Mouse (Mus musculus) embryo, embryonic 11 days (tissue): ENCODE measurements at regions not wholly inside any gene's neighbourhood (a gene's known extent, or its start where the extent isn't known, plus 50 kb on each side); places are given as distances from the start of the nearest gene placed in this dataset.
"Not testable (repeated sequence)": the region's sequence is repeated elsewhere in the genome, so short reads cannot be mapped to it uniquely, and the experiment has no call there.

Experiments
- DNase-seq: peaks from one replicate; pipeline ENCODE4 v3.0.0-alpha.2; 2015

GRCm38 (mm10) chr2:147307488-147308386, 54.0 kb upstream of the Pax1 start:
- peak; percentile 85 for DNase-seq

GRCm38 (mm10) chr2:147306728-147307127, 55.0 kb upstream of the Pax1 start:
- no peak for DNase-seq

GRCm38 (mm10) chr2:147305262-147305661, 56.5 kb upstream of the Pax1 start:
- DNase-seq: peak; percentile 66

- no peak for DNase-seq
Measured at GRCm38 (mm10) chr2:147300503-147300902, 61.2 kb upstream of the Pax1 start.

GRCm38 (mm10) chr2:147299359-147299758, 62.4 kb upstream of the Pax1 start:
- DNase-seq: no peak

- DNase-seq: no peak
Measured at GRCm38 (mm10) chr2:147298499-147298896, 63.2 kb upstream of the Pax1 start.

- no peak for DNase-seq
Measured at GRCm38 (mm10) chr2:147297876-147298498, 63.7 kb upstream of the Pax1 start.

GRCm38 (mm10) chr2:147294926-147295325, 66.8 kb upstream of the Pax1 start:
- DNase-seq: not testable (repeated sequence)

- DNase-seq: no peak
Measured at GRCm38 (mm10) chr2:147293294-147293688, 68.4 kb upstream of the Pax1 start.

GRCm38 (mm10) chr2:147292387-147293293, 69.1 kb upstream of the Pax1 start:
- DNase-seq: no peak

GRCm38 (mm10) chr2:147283390-147283789, 78.3 kb upstream of the Pax1 start:
- no peak for DNase-seq

- no peak for DNase-seq
Measured at GRCm38 (mm10) chr2:147277636-147278035, 83.6 kb upstream of the Nkx2-2 start.

GRCm38 (mm10) chr2:147269171-147269570, 75.1 kb upstream of the Nkx2-2 start:
- no peak for DNase-seq

- DNase-seq: no peak
Measured at GRCm38 (mm10) chr2:147267901-147268300, 73.9 kb upstream of the Nkx2-2 start.

- no peak for DNase-seq
Measured at GRCm38 (mm10) chr2:147267257-147267656, 73.2 kb upstream of the Nkx2-2 start.

- peak; percentile 84 for DNase-seq
Measured at GRCm38 (mm10) chr2:147256696-147257095, 62.7 kb upstream of the Nkx2-2 start.

GRCm38 (mm10) chr2:147254944-147255343, 60.9 kb upstream of the Nkx2-2 start:
- no peak for DNase-seq

- DNase-seq: no peak
Measured at GRCm38 (mm10) chr2:147254137-147254536, 60.1 kb upstream of the Nkx2-2 start.

- DNase-seq: no peak
Measured at GRCm38 (mm10) chr2:147247981-147248514, 54.0 kb upstream of the Nkx2-2 start.

GRCm38 (mm10) chr2:147247238-147247637, 53.2 kb upstream of the Nkx2-2 start:
- no peak for DNase-seq

GRCm38 (mm10) chr2:147244406-147244805, 50.4 kb upstream of the Nkx2-2 start:
- DNase-seq: no peak
